Mouse (Mus musculus) heart, adult 2 months (tissue): ENCODE measurements around the gene Clec16a.

Experiments used
- CTCF ChIP-seq: fragments of 200-600 bp; IDR thresholded peaks from 2 replicates; pipeline ENCODE4 v1.8.1; 2022; ENCODE audit warnings: antibody characterized with exemption, mild to moderate bottlenecking, moderate library complexity
- POLR2A ChIP-seq: fragments of 200-500 bp; IDR thresholded peaks from 2 replicates; pipeline ENCODE4 v1.6.1; 2011; ENCODE audit warnings: mild to moderate bottlenecking, low read depth, low read length, control low read depth; ENCODE audit not compliant: insufficient read depth

DNA sequence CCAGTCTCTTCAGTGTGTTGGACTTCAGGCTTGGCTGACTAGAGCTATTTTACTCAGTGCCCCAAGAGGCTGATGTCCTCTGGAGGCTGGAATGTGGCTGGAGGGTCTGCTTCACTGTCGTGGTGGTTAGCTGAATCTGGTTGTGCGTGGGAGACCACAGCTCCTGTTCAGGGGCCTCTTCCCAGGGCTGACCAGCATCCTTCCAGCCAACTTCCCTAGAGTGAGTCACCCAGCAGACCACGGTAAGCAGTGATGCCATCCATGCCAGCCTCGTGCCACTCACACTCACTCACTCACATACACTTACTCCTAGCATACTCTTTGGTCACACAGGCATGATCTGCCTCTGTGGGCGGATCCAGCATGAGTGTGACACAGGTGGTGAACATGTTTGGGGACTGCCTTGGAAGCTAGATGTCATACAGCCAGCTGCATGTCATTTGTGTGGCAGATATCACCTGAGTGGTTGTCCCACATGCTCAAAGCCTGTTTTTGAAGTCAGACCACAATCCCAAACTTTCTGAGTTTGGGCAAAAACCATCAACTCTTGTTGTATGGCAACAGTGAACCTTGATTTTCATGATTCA, 24.8 kb downstream of the Clec16a start:
- TF ChIP-seq CTCF (no peak), POLR2A (no peak)
